Mouse (Mus musculus) T-helper 2 cell (primary cell): Measurements from ENCODE around the gene Pigm.

Source experiments
- in situ Hi-C: fragments of 300-600 bp; cut with MboI, MseI; formaldehyde crosslinking; loops from one replicate; pipeline ENCODE4 v1.15.1; 2025; ENCODE audit warnings: high pct_unique_total_duplicates

Gene Pigm

GRCm38 (mm10) chr1:172413491-172414230, 37.3 kb downstream of the Pigm start:
- in situ Hi-C loops, result loop anchor here (5.0 to 25.0 kb wide), 3 partner anchors 69 to 974 kb away; partner anchors contain the start of genes Dusp23 and Igsf9

- in situ Hi-C loops, result loop anchor here (5.0 to 25.0 kb wide), 3 partner anchors 68 to 973 kb away; partner anchors contain the start of genes Dusp23 and Igsf9
Measured at GRCm38 (mm10) chr1:172414231-172414585, 37.9 kb downstream of the Pigm start.

GRCm38 (mm10) chr1:172415061-172415460, 38.7 kb downstream of the Pigm start:
- in situ Hi-C loops, result loop anchor here (25.0 kb wide), 1 partner anchor 972 kb away; no protein-coding TSS in a partner anchor

- in situ Hi-C loops, result loop anchor here (25.0 kb wide), 1 partner anchor 969 kb away; no protein-coding TSS in a partner anchor
Measured at GRCm38 (mm10) chr1:172418173-172418572, 41.8 kb downstream of the Pigm start.

GRCm38 (mm10) chr1:172418642-172419041, 42.3 kb downstream of the Pigm start:
- in situ Hi-C loops, result loop anchor here (25.0 kb wide), 1 partner anchor 969 kb away; no protein-coding TSS in a partner anchor

- in situ Hi-C loops, result loop anchor here (25.0 kb wide), 1 partner anchor 967 kb away; no protein-coding TSS in a partner anchor
Measured at GRCm38 (mm10) chr1:172420181-172420580, 43.8 kb downstream of the Pigm start.

- in situ Hi-C loops, result loop anchor here (25.0 kb wide), 1 partner anchor 964 kb away; no protein-coding TSS in a partner anchor
Measured at GRCm38 (mm10) chr1:172423393-172423792, 47.0 kb downstream of the Pigm start.

GRCm38 (mm10) chr1:172426419-172426818, 50.1 kb downstream of the Pigm start:
- in situ Hi-C loops, result no loop called here

- in situ Hi-C loops, result no loop called here
Measured at GRCm38 (mm10) chr1:172427841-172428240, 51.5 kb downstream of the Pigm start.

GRCm38 (mm10) chr1:172428614-172429013, 52.3 kb downstream of the Pigm start:
- in situ Hi-C loops, result no loop called here

GRCm38 (mm10) chr1:172430731-172431220, 54.4 kb downstream of the Pigm start:
- in situ Hi-C loops, result no loop called here

- in situ Hi-C loops, result no loop called here
Measured at GRCm38 (mm10) chr1:172431836-172432586, 55.7 kb downstream of the Pigm start.

- in situ Hi-C loops, result no loop called here
Measured at GRCm38 (mm10) chr1:172432587-172432955, 56.2 kb downstream of the Pigm start.

- in situ Hi-C loops, result no loop called here
Measured at GRCm38 (mm10) chr1:172433012-172433850, 56.9 kb downstream of the Pigm start.
